Mouse (Mus musculus) hindbrain, embryonic 12.5 days (tissue): ENCODE data around the gene Rin3. TPM values are rescaled to one million over a fixed set of nuclear protein-coding genes. Genes with fewer than 3 reads are reported as not detected.

Experiments
- ATAC-seq: fragments of 200-750 bp; cut with Nextera tagmentation; 2 replicates; pipeline ENCODE4 v1.8.0; 2017; ENCODE audit warnings: moderate TSS enrichment; ENCODE audit not compliant: low FRiP score
- H3K27ac ChIP-seq: fragments of 300-500 bp; sonication (generic); 2 replicates; pipeline ENCODE4 v1.5.1; 2016; ENCODE audit warnings: mild to moderate bottlenecking
- H3K27me3 ChIP-seq: fragments of 300-500 bp; sonication (generic); 2 replicates; pipeline ENCODE4 v1.6.1; 2016; ENCODE audit warnings: mild to moderate bottlenecking
- H3K36me3 ChIP-seq: fragments of 300-500 bp; sonication (generic); 2 replicates; pipeline ENCODE4 v1.6.1; 2016; ENCODE audit warnings: mild to moderate bottlenecking
- H3K4me1 ChIP-seq: fragments of 300-500 bp; sonication (generic); 2 replicates; pipeline ENCODE4 v1.6.1; 2016
- H3K4me2 ChIP-seq: fragments of 300-500 bp; sonication (generic); replicated peaks from 2 replicates; pipeline ENCODE4 v1.6.1; 2016; ENCODE audit warnings: mild to moderate bottlenecking
- H3K4me3 ChIP-seq: fragments of 300-500 bp; sonication (generic); 2 replicates; pipeline ENCODE4 v1.5.1; 2016; ENCODE audit warnings: mild to moderate bottlenecking
- H3K9ac ChIP-seq: fragments of 300-500 bp; sonication (generic); 2 replicates; pipeline ENCODE4 v1.6.1; 2016; ENCODE audit warnings: mild to moderate bottlenecking, moderate library complexity
- H3K9me3 ChIP-seq: fragments of 300-500 bp; sonication (generic); replicated peaks from 2 replicates; pipeline ENCODE4 v1.6.1; 2016; ENCODE audit warnings: mild to moderate bottlenecking
- WGBS: fragments of 180-500 bp; shearing (Covaris S2); methylation state at CpG from one replicate; pipeline ENCODE4 v1.1.7; 2016; 5-methylcytosine and 5-hydroxymethylcytosine counted together
- polyA plus RNA-seq: library from polyadenylated mRNA; unstranded; fragments of >200 nt; fragmentation: Nextera tagmentation; extraction: Ambion mirVana; gene quantifications from 2 replicates; pipeline ENCODE4 v1.2.1, GENCODE M21; 2016

The Rin3 gene
- polyA plus RNA-seq, 1 experiment from 2014 or later: 6.8 TPM

- ATAC-seq: no peak
- Histone ChIP-seq H3K4me1 (peaks cover 8% of the 10 kb centered on the region; the same call in 1 of the 2 replicates), H3K9ac (no peak overlapping the region), H3K27me3 (no peaks in the 10 kb centered on the region), H3K9me3 (no peaks in the 10 kb centered on the region), H3K27ac (no peak overlapping the region), H3K36me3 (peaks cover 12% of the 10 kb centered on the region; the same call in 1 of the 2 replicates), H3K4me3 (no peak overlapping the region), H3K4me2 (no peak overlapping the region)
- WGBS: 92% methylated on average over 10 of the region's 10 CpGs
These were observed 137.5 kb downstream of the Rin3 start for GRCm38 (mm10) chr12:102420168-102420890.

GRCm38 (mm10) chr12:102422065-102422464 is 139.2 kb downstream of the Rin3 start:
- ATAC-seq: no peak
- Histone ChIP-seq H3K4me3 (no peak overlapping the region), H3K4me1 (peaks cover 5% of the 10 kb centered on the region; the same call in 1 of the 2 replicates), H3K9ac (no peak overlapping the region), H3K27me3 (no peaks in the 10 kb centered on the region), H3K36me3 (peaks cover 18% of the 10 kb centered on the region; the same call in 1 of the 2 replicates), H3K27ac (no peak overlapping the region), H3K4me2 (no peak overlapping the region), H3K9me3 (no peaks in the 10 kb centered on the region)
- 87% methylated on average over 6 of the region's 6 CpGs for WGBS

- Histone ChIP-seq H3K9ac (no peak overlapping the region), H3K27me3 (no peaks in the 10 kb centered on the region), H3K4me1 (peaks cover 5% of the 10 kb centered on the region; the same call in 1 of the 2 replicates), H3K27ac (no peak overlapping the region), H3K4me2 (no peak overlapping the region), H3K36me3 (peaks cover 18% of the 10 kb centered on the region; the same call in 1 of the 2 replicates), H3K9me3 (no peaks in the 10 kb centered on the region), H3K4me3 (no peak overlapping the region)
- WGBS: 87% methylated on average over 11 of the region's 11 CpGs
- ATAC-seq: no peak
These were observed 139.9 kb downstream of the Rin3 start for GRCm38 (mm10) chr12:102422623-102423320.

GRCm38 (mm10) chr12:102423625-102424024 is 140.8 kb downstream of the Rin3 start:
- no peak for ATAC-seq
- WGBS: 91% methylated on average over 8 of the region's 8 CpGs
- Histone ChIP-seq H3K27ac (no peak overlapping the region), H3K4me1 (peaks cover 5% of the 10 kb centered on the region; the same call in 1 of the 2 replicates), H3K4me3 (no peak overlapping the region), H3K36me3 (peaks cover 18% of the 10 kb centered on the region; the same call in 1 of the 2 replicates), H3K9ac (no peak overlapping the region), H3K9me3 (no peaks in the 10 kb centered on the region), H3K4me2 (no peak overlapping the region), H3K27me3 (no peaks in the 10 kb centered on the region)

GRCm38 (mm10) chr12:102424456-102424855 is 141.6 kb downstream of the Rin3 start:
- 80% methylated on average over 2 of the region's 2 CpGs for WGBS
- peaks cover 18% of the 10 kb centered on the region; the same call in 1 of the 2 replicates for H3K36me3 ChIP-seq
- no peaks in the 10 kb centered on the region for H3K9me3 ChIP-seq
- no peak overlapping the region for H3K9ac ChIP-seq
- H3K27ac ChIP-seq: no peak overlapping the region
- H3K27me3 ChIP-seq: no peaks in the 10 kb centered on the region
- peaks cover 4% of the 10 kb centered on the region; the same call in 1 of the 2 replicates for H3K4me1 ChIP-seq
- H3K4me3 ChIP-seq: no peak overlapping the region
- ATAC-seq: no peak
- no peak overlapping the region for H3K4me2 ChIP-seq

- Histone ChIP-seq H3K9me3 (no peaks in the 10 kb centered on the region), H3K27me3 (no peaks in the 10 kb centered on the region), H3K4me3 (no peak overlapping the region), H3K4me1 (no peaks in the 10 kb centered on the region), H3K27ac (no peak overlapping the region), H3K9ac (no peak overlapping the region), H3K4me2 (no peak overlapping the region), H3K36me3 (peaks cover 18% of the 10 kb centered on the region; the same call in 1 of the 2 replicates)
- ATAC-seq: no peak
- WGBS: 85% methylated on average over 4 of the region's 4 CpGs
These were observed 142.3 kb downstream of the Rin3 start for GRCm38 (mm10) chr12:102425048-102425578.

- Histone ChIP-seq H3K27me3 (no peaks in the 10 kb centered on the region), H3K4me3 (no peak overlapping the region), H3K9me3 (no peaks in the 10 kb centered on the region), H3K9ac (no peak overlapping the region), H3K4me2 (no peak overlapping the region), H3K36me3 (peaks cover 18% of the 10 kb centered on the region; the same call in 1 of the 2 replicates), H3K27ac (no peak overlapping the region), H3K4me1 (no peaks in the 10 kb centered on the region)
- 94% methylated on average over 7 of the region's 7 CpGs for WGBS
- no peak for ATAC-seq
These were observed 143.4 kb downstream of the Rin3 start for GRCm38 (mm10) chr12:102426285-102426684.

GRCm38 (mm10) chr12:102429656-102430055 is 146.8 kb downstream of the Rin3 start:
- H3K9me3 ChIP-seq: no peaks in the 10 kb centered on the region
- WGBS: 97% methylated on average over 5 of the region's 5 CpGs

GRCm38 (mm10) chr12:102430228-102430627 is 147.4 kb downstream of the Rin3 start:
- H3K4me2 ChIP-seq: no peak overlapping the region
- H3K27me3 ChIP-seq: no peaks in the 10 kb centered on the region
- H3K9ac ChIP-seq: no peak overlapping the region
- H3K9me3 ChIP-seq: no peaks in the 10 kb centered on the region
- H3K4me3 ChIP-seq: no peak overlapping the region
- no peaks in the 10 kb centered on the region for H3K4me1 ChIP-seq
- H3K27ac ChIP-seq: no peak overlapping the region
- 84% methylated on average over 4 of the region's 4 CpGs for WGBS
- ATAC-seq: no peak
- H3K36me3 ChIP-seq: peaks cover 5% of the 10 kb centered on the region; the same call in 1 of the 2 replicates

More at GRCm38 (mm10) chr12:102429656-102430055, 146.8 kb downstream of the Rin3 start:
- no peak for ATAC-seq
- Histone ChIP-seq H3K27me3 (no peaks in the 10 kb centered on the region), H3K4me3 (no peak overlapping the region), H3K9ac (no peak overlapping the region), H3K4me2 (no peak overlapping the region), H3K27ac (no peak overlapping the region), H3K4me1 (no peaks in the 10 kb centered on the region), H3K36me3 (peaks cover 5% of the 10 kb centered on the region; the same call in 1 of the 2 replicates)

GRCm38 (mm10) chr12:102432238-102432637 is 149.4 kb downstream of the Rin3 start:
- no peak for ATAC-seq
- Histone ChIP-seq H3K4me3 (no peak overlapping the region), H3K27me3 (no peaks in the 10 kb centered on the region), H3K9me3 (no peaks in the 10 kb centered on the region), H3K4me2 (no peak overlapping the region), H3K27ac (no peak overlapping the region), H3K9ac (no peak overlapping the region), H3K36me3 (no peaks in the 10 kb centered on the region), H3K4me1 (no peaks in the 10 kb centered on the region)
- 85% methylated on average over 12 of the region's 12 CpGs for WGBS

GRCm38 (mm10) chr12:102434107-102434506 is 151.3 kb downstream of the Rin3 start:
- H3K9ac ChIP-seq: no peak overlapping the region
- WGBS: 89% methylated on average over 4 of the region's 4 CpGs
- H3K4me3 ChIP-seq: no peak overlapping the region
- no peaks in the 10 kb centered on the region for H3K27me3 ChIP-seq
- H3K36me3 ChIP-seq: no peaks in the 10 kb centered on the region
- peaks cover 14% of the 10 kb centered on the region for H3K4me1 ChIP-seq
- ATAC-seq: no peak
- no peak overlapping the region for H3K4me2 ChIP-seq
- no peak overlapping the region for H3K27ac ChIP-seq
- no peaks in the 10 kb centered on the region for H3K9me3 ChIP-seq

- no peak overlapping the region for H3K4me3 ChIP-seq
- ATAC-seq: no peak
- H3K27me3 ChIP-seq: no peaks in the 10 kb centered on the region
- H3K27ac ChIP-seq: no peak overlapping the region
- H3K9ac ChIP-seq: no peak overlapping the region
- H3K4me1 ChIP-seq: peaks cover 17% of the 10 kb centered on the region
- H3K4me2 ChIP-seq: no peak overlapping the region
- no peaks in the 10 kb centered on the region for H3K9me3 ChIP-seq
- no peaks in the 10 kb centered on the region for H3K36me3 ChIP-seq
- 78% methylated on average over 10 of the region's 10 CpGs for WGBS
These were observed 154.2 kb downstream of the Rin3 start for GRCm38 (mm10) chr12:102436939-102437526.
